Mouse (Mus musculus) hematopoietic stem cell, adult 5-6 weeks (primary cell): ENCODE measurements around the gene Amer3. TPM values are rescaled to one million over a fixed set of nuclear protein-coding genes. Genes with fewer than 3 reads are reported as not detected.

Experiments used
- ATAC-seq, 2 experiments: fragments of 125-278 bp in 1 of 2; replicated peaks in 1 of 2; 2 replicates each; pipeline ENCODE4 v1.8.0; 2016 to 2017; ENCODE audit warnings: inconsistent platforms in 2 of 2, mild to moderate bottlenecking in 2 of 2, moderate number of reproducible peaks in 2 of 2, low read depth in 1 of 2, moderate TSS enrichment in 1 of 2; ENCODE audit not compliant: low FRiP score in 2 of 2, poor library complexity in 2 of 2, severe bottlenecking in 2 of 2, insufficient read depth in 1 of 2, low TSS enrichment in 1 of 2
- total RNA-seq: library from RNA; stranded (forward); fragments of 172-1452, 232-1000 nt; gene quantifications from 2 replicates; pipeline ENCODE4 v1.2.3, GENCODE M21; 2017

Gene Amer3
- total RNA-seq, result not detected in 2 replicates

- ATAC-seq, result peak; percentile 63 to 90
Measured at GRCm38 (mm10) chr1:34578851-34579781, at the start of gene Amer3. TSS of gene Amer3 (plus strand) at chr1:34579657.

DNA sequence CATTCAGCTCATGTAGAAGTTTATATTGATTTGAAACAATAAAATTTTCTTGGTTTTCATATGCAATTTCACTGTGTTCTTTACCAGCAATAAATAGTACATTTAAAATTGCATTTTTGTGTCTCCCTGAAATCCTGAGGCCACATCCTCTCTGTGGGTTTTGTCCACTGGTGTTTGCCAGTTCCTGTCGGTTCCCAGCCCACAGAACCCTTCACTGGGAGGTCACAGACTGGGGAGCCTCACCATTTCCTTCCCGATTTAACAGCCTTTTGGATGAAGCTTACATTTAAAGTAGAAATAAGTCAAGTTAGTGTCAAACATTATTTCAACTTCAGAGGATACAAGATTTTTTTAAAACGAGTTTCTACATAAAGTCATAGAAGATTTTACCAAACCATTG lies 44.9 kb upstream of the Amer3 start:
- peak; percentile 25 to 63; a peak in 3 of 4 replicates for ATAC-seq

GRCm38 (mm10) chr1:34535043-34535698 lies 44.3 kb upstream of the Amer3 start, which contains the start of gene Cfc1:
TSS of gene Cfc1 (plus strand) at chr1:34535648.
- peak; percentile 43 to 69 for ATAC-seq

- ATAC-seq, result no peak
Measured at GRCm38 (mm10) chr1:34536291-34536766, 43.1 kb upstream of the Amer3 start.

DNA sequence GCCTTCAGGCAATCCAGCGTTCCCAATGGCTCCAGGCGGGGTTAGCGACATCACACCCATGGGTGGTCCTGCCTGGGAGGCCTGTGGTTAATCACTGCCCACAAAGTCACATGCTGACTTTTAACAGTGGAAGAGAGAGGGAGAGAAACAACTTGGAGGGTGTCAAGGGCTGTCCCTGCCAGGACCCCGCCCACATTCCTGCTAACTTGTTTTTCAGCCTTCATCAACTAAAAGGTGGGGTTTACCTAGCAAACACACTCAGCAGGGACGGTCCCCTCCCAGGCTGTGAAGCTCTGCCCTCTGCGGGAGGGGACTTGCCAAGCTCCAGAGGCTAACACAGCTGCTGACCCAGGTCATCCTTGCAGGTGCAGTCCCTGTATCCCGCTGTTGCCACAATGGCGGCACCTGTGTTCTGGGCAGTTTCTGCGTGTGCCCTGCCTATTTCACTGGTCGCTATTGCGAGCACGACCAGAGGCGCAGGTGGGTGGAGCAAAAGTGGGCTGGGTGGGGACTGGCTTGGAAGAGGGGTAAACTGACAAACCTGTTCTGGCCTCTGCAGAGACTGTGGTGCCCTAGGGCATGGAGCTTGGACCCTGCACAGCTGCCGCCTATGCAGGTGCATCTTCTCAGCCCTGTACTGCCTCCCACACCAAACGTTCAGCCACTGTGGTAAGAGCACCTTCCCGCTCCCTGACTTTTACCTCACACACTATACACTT lies 42.5 kb upstream of the Amer3 start:
- peak; percentile 63 for ATAC-seq

DNA sequence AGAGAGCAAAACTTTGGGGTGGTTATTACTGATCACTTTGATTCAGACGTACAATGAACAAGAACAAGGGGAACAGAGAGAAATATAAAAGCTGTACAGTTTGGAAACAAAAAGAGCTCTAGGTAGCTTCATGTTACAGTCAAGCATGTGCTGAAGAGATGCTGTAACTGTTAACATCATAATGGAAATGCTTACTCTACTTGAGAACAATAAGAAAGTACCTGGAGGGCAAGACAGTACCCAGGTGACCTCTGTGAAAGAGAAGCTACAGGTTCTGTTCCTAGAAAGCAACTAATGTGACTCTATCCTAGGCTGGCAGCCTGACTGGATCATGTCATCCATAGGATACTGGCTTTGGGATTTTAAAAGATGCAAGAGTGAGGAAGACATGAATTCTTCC lies 32.4 kb upstream of the Amer3 start:
- ATAC-seq, result no peak

- ATAC-seq, result no peak
Measured at GRCm38 (mm10) chr1:34553690-34554089, 25.8 kb upstream of the Amer3 start.

GRCm38 (mm10) chr1:34554275-34554674 lies 25.2 kb upstream of the Amer3 start:
- ATAC-seq, result no peak

DNA sequence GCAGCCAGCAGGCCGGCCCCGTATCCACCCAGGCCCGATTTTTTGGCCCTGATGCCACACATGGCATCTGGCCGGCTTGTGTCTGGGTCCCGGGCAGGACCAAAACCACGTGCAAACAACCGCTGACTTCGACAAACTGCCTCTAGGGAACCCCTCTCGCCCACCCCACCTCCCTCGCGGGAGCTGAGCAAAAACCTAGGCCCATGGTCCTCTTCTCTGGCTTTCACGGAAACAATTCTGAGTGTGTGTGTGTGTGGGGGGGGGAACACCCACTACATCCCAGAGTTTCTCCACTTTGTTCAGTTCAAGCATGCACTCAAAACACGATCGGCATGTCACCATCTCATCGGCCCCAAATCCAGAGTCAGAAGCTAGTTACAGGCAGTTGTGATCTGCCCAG lies 18.6 kb upstream of the Amer3 start, which contains the start of gene Prss40:
Prss40 (minus strand) TSS at position 101 of the 400 bp plus-strand sequence.
- no peak for ATAC-seq

GRCm38 (mm10) chr1:34564383-34565045 lies 14.9 kb upstream of the Amer3 start:
- no peak for ATAC-seq

GRCm38 (mm10) chr1:34568120-34568519 lies 11.3 kb upstream of the Amer3 start:
- ATAC-seq, result no peak

DNA sequence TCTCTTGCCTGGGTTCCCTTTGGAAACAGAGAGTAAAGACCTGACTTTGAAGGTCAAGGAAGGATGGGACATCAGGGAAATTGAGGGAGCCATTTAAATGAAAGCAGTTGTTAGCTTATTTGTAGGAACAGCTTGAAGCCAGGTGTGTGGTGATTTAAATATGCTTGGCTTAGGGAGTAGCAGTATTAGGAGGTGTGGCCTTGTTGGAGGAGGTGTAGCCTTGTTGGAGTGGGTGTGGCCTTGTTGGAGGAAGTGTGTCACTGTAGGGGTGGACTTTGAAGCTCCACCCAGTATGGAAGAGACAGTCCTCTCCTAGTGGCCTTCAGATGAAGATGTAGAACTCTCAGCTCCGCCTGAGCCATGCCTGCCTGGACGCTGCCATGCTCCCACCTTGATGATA lies 9.6 kb upstream of the Amer3 start:
- no peak for ATAC-seq

GRCm38 (mm10) chr1:34571431-34571830 lies 8.0 kb upstream of the Amer3 start:
- ATAC-seq, result no peak

- ATAC-seq, result no peak
Measured at GRCm38 (mm10) chr1:34573221-34573620, 6.2 kb upstream of the Amer3 start.

GRCm38 (mm10) chr1:34579782-34580356 lies 412 bp downstream of the Amer3 start:
- ATAC-seq, result no peak

GRCm38 (mm10) chr1:34582218-34582617 lies 2.8 kb downstream of the Amer3 start:
- no peak for ATAC-seq

DNA sequence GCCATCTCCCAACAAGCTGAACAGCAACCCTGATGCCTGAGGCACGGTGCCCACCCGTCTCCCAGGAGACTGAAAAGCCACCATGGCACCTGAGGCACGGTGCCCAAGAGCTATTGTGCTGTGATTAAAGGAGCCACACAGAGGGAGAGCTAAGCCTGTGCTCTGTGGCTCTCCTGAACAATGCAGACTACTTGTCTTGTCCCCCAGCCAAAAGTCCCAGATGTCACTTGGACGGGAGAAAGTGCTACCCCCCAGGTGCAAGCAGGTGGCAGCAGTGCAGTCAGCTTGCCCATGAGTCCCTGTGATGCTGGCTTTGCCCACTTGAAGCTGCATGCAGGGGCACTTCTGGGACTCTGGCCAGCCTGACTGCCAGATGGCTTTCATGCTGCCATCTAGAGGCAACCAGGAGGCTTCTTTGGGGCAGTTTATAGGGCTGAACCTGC lies 4.4 kb downstream of the Amer3 start:
- peak; percentile 46 to 58; a peak in 1 of 4 replicates for ATAC-seq
